Mouse (Mus musculus) thymus, adult 2 months (tissue): ENCODE data around the gene Nlrx1.

Source experiments
- CTCF ChIP-seq: fragments of 200-500 bp; IDR thresholded peaks from 2 replicates; pipeline ENCODE4 v1.5.1; 2012; ENCODE audit warnings: mild to moderate bottlenecking, control low read depth, low read length, moderate library complexity, borderline replicate concordance; ENCODE audit not compliant: control insufficient read depth, poor library complexity, insufficient read depth; ENCODE audit errors: extremely low read depth
- POLR2A ChIP-seq: fragments of 200-500 bp; IDR thresholded peaks from 2 replicates; pipeline ENCODE4 v1.6.1; 2012; ENCODE audit warnings: mild to moderate bottlenecking, low read length, control low read depth, moderate library complexity; ENCODE audit not compliant: control insufficient read depth, poor library complexity, insufficient read depth; ENCODE audit errors: extremely low read depth

GRCm38 (mm10) chr9:44288076-44288958 is 19.9 kb upstream of the Nlrx1 start, which contains the start of gene Abcg4:
- no peak for TF ChIP-seq CTCF
- TF ChIP-seq POLR2A: no peak
